Mouse (Mus musculus) spleen, postnatal 4 days (tissue): ENCODE results near the gene Pcdh20.

ENCODE experiments used
- DNase-seq, 2 experiments: peaks; one replicate each; pipeline ENCODE4 v3.0.0; 2022; ENCODE audit warnings: low spot score in 2 of 2

Gene Pcdh20

DNA sequence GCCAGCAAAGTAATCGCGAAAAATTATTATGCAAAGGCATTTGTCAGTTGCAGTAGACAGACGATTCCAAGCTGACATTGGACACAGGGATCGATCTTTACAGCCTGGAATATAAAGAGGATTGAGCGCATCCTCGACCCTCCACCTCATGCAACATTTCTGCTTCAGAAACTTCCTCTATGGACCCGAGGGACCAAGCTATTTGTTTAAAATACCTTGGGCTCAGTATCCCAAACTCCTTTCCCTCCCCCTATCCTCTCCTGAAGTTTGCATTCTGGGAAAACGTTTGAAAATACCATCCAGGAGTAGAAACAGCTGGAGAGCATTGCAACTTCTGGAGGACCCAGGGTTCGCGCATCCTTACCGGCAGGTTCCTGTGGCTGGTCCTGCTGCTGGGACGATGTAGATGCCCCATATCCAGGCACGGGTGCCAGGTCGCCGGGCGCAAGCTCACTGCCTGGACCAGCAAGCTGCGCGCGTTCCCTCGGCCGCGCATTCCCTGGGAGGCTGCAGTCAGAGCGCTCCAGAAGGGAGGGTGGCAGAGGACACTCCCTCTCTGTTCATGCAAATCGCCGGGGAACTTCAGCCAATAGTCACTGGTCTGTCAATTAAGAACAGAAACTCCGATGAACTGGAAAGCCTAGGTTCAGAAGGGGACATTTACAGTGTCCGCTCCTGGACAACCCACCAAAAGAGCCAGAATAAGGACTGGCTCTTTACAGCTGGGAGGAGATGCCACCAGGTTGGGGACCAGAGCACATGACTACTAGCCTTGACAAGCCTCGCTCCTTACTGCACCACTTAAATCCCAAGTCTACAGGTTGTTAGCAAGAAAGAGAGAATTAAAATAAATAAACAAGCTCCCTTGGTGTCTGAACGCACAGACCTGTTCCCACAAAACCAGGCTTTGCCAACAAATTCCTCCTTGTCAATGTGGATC is at the start of gene Pcdh20:
Gene Pcdh20, minus strand, starts transcription at position 902 of the 940 bp plus-strand sequence.
- DNase-seq: no peak

DNA sequence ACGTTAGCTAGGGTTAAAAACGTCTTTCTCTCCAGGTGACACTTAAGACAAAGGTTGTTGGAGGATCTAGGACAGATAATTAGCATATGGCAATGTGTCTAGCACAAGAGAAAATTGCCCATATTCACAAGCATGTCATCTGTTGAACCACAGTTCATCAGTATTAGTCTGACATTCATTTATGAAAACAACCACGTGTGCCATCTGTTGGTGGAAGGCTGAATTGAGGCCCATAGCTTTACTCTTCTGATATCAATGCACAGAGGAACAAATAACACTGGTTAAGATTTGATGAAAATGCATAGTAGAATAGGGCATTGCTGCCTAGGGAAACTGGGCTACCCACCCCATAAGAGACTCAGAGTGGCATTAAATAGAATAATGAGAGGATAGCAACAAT is 8.7 kb upstream of the Pcdh20 start:
- DNase-seq: no peak

DNA sequence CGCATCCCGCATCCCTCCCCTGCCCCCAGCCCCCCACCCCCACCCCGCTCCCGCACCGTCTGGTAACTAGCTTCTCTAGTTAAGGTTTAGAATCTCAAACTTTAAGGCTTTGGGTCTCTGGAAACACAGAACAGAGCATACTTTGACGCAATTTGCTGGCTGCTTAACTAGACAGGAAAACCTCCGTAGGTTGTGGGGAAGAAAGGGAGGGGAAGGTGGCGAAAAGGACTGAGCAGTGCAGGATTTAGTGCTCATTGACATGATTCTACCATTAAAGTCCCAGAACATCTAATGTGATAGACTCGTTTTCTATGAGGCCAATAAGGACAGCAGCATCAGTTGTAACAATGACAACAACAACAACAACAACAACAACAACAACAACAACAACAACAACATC is 1.2 kb downstream of the Pcdh20 start:
- no peak for DNase-seq

DNA sequence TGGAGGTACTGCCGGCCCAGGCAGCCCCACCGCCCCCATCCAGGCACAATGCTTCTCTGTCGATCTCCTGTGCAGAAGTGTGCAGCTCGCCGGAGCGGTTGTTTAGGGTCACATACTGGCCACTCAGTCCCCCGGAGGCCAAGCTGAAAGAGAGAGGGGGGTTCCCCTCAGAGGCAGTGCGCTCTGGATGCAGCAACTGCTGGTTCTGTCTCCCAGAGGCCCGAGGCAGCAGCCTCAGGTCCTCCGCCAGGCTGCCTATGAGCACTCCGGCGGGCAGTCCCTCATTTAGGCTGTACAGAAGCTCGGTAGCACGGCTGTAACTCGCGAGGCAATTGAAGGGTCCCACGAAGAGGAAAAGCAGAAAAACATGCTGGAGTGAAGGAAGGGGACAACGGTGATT is 1.8 kb downstream of the Pcdh20 start:
- DNase-seq: no peak

DNA sequence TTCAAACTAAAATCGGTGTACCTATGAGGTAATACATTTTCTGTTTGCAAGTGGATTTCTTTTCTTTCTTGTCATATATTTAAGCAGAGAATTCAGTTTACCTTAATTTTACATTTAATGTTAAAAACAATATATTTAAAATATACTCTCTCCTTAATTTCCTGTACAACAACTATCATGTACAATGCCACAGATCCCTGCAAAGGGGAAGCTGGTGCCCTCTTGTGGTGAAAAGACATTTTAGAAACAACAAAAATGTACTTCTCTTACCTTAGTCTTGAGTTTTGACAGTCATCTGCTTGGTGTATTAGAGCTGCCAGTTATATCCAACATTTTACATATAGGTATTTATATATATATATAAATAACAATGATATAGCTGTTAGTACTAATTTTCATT is 4.8 kb downstream of the Pcdh20 start:
- DNase-seq: no peak

DNA sequence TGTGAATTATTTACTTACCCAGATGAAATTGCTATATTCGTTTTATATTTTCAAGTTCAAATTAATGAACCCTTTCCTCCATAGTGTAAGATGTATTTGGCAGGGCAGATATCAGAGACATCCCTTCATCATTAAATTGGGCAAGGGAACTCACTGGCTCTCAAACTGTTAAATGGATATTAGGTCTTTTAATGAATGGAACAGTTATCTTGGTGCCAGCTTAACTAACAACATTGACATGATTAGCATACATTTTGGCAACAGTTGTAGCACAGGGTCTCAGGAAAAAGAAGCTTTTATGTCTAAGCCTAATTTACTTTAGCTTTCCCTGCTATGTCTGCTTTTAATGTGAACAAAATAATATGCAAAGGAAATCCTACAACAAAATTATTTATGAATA is 6.8 kb downstream of the Pcdh20 start:
- DNase-seq: no peak

DNA sequence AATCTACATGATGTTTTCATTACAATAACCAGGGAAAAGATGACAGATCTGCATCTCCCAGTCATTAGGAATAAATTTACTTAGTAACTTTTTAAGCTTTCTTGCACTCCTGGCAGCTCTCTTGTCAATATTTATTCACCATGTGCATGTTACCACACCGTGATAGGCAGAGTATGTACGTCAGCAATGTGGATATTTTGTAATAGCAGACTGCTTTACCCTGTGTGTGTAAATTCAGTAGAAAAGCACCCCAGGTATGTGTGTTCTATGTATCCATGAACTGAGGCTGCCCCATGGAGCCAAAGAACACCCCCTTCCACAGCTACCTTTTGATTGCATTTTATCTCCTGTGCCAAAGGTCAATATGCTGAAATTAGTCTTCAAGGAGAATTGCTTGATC is 7.8 kb downstream of the Pcdh20 start:
- DNase-seq: no peak

DNA sequence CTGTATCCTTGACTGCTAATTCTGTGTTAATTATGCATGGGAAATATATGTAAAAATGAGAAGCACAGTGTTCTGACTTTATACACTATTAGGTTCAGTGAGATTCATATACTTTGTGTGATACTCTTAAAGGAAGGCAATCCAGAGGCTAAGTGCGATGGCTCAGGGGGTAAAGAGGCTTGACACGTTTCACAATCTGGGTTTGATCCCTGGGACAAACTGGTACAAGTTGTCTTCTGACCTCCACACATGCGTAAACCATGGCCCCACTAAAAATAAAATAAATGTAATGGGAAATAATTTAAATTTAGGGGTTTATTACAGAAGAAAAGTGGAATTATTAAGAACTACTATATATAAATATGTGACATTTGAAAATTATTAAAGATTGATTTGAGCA is 8.3 kb downstream of the Pcdh20 start:
- no peak for DNase-seq

DNA sequence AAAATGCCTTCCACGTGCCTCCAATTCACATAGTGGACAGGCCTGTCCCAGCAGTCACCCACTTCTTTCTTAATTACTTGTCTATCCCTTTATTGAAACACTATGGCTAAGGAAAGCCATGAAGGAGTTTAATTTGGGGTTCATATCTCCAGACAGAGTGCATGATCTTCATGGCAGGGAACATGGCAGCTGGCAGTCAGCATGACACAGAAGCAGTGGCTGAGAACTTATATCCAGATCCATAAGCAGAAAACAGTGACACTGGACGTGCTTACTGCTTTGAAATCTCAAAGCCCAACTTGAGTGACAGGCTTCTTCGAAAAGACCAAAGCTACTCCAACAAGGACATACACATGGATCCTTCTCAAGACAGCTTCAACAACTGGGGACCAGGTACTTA is 10.5 kb downstream of the Pcdh20 start:
- DNase-seq: no peak

DNA sequence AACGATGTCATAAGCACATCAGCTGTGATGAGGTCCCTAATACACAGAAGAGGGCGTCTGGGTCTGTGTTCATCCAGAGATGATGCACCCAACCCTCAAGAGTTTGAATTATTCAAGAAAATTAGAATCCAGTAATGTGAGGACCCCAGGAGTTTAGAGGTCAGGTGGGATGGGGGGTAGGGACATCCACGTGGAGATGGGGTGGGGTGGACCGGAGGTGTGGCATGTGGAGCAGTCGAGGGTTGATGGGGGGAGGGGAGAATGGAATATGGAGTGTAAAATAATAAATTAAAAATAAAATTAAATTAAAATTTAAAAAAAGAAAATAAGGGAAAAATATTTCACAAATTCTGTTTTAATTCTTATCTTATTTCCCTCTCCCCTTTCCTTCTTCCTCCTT is 27.9 kb downstream of the Pcdh20 start:
- no peak for DNase-seq

DNA sequence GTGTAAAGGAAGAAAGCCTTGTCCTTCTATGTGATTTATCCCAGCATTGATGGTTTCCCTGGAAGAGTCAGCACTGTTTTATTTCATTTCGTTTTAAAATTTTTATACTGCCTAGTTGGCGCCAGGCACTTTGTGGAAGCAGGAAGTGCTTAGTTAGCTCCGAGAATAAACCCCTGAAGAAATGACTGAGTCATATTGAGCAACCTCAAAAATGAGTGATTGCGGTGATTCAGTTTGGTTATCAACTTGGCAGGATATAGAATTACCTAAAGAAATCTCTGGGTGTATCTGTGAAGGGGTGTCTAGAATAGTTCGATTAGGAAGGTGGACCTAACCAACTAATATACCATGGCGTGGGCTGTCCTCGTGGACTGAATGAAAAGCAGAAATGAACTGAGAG is 41.8 kb downstream of the Pcdh20 start:
- DNase-seq: no peak

DNA sequence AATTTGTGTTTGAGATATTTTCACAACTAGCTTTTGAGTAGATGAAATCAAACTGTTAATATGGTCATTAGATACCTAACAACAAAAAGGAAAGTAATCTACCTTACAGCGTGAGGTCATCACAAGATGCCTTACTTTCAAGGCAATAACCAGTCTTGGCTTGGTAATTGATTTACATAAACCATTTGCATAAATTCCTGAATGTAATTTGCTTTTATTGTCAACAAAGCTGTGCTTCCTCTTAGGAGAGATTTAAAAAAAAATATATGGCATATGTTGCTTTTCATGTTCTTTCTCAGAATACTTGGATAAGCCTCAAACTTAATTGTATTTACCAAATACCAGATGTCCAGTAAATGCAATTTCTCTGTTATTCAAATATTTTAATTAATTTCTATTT is 43.8 kb downstream of the Pcdh20 start:
- no peak for DNase-seq
